Mouse (Mus musculus) bone marrow, adult 2 months (tissue): ENCODE data around the gene Meis2. TPM values are rescaled to one million over a fixed set of nuclear protein-coding genes. Genes with fewer than 3 reads are reported as not detected.

Experiments
- H3K27ac ChIP-seq: fragments of 200-500 bp; 2 replicates; pipeline ENCODE4 v1.5.1; 2012; ENCODE audit warnings: low read depth, mild to moderate bottlenecking, control low read depth, inconsistent platforms, low read length; ENCODE audit not compliant: control insufficient read depth, poor library complexity, insufficient read depth
- H3K4me1 ChIP-seq: fragments of 200-500 bp; 2 replicates; pipeline ENCODE4 v1.6.1; 2011; ENCODE audit warnings: low read length; ENCODE audit not compliant: control insufficient read depth, insufficient read depth
- H3K4me3 ChIP-seq: fragments of 200-500 bp; replicated peaks from 2 replicates; pipeline ENCODE3; 2011; ENCODE audit warnings: mild to moderate bottlenecking, low read depth, low read length, control low read depth; ENCODE audit not compliant: control insufficient read depth
- CTCF ChIP-seq: fragments of 200-500 bp; IDR thresholded peaks from 2 replicates; pipeline ENCODE4 v1.5.1; 2011; ENCODE audit warnings: low read length, control low read depth; ENCODE audit not compliant: control insufficient read depth, insufficient read depth
- POLR2A ChIP-seq: fragments of 200-500 bp; IDR thresholded peaks from 2 replicates; pipeline ENCODE4 v1.6.1; 2011; ENCODE audit warnings: low read depth, mild to moderate bottlenecking, control low read depth, low read length, borderline replicate concordance; ENCODE audit not compliant: control insufficient read depth
- WGBS: fragments of 180-500 bp; shearing (Covaris S2); methylation state at CpG from one replicate; pipeline ENCODE4 v1.1.7; 2018; 5-methylcytosine and 5-hydroxymethylcytosine counted together
- polyA plus RNA-seq: library from polyadenylated mRNA; stranded (reverse); fragments of >200 nt; gene quantifications from 2 replicates; pipeline ENCODE4 v1.2.4, GENCODE M21; 2011; ENCODE audit warnings: low replicate concordance; ENCODE audit not compliant: missing spikeins, insufficient read depth, insufficient read length

Meis2 gene
- polyA plus RNA-seq, 1 experiment, result 7.9 TPM

GRCm38 (mm10) chr2:116066057-116066941 lies 660 bp upstream of the Meis2 start:
- Histone ChIP-seq H3K4me1 (no peaks in the 10 kb centered on the region), H3K27ac (no peak overlapping the region), H3K4me3 (no peak overlapping the region)
- no peak for TF ChIP-seq CTCF
- no peak for TF ChIP-seq POLR2A
- WGBS, result 2% methylated on average over 36 of the region's 36 CpGs

- H3K4me3 ChIP-seq, result no peak overlapping the region
- H3K27ac ChIP-seq, result no peak overlapping the region
- 3% methylated on average over 10 of the region's 10 CpGs for WGBS
- no peaks in the 10 kb centered on the region for H3K4me1 ChIP-seq
- TF ChIP-seq CTCF, result no peak
- TF ChIP-seq POLR2A, result no peak
Measured at GRCm38 (mm10) chr2:116065057-116065456, 582 bp downstream of the Meis2 start.

- TF ChIP-seq POLR2A (no peak), CTCF (no peak)
- H3K4me1 ChIP-seq, result no peaks in the 10 kb centered on the region
- WGBS, result 4% methylated on average over 20 of the region's 20 CpGs
- no peak overlapping the region for H3K27ac ChIP-seq
- no peak overlapping the region for H3K4me3 ChIP-seq
Measured at GRCm38 (mm10) chr2:116064521-116064920, 1.1 kb downstream of the Meis2 start.

- Histone ChIP-seq H3K4me3 (no peak overlapping the region), H3K27ac (no peak overlapping the region), H3K4me1 (no peaks in the 10 kb centered on the region)
- 1% methylated on average over 37 of the region's 37 CpGs for WGBS
- TF ChIP-seq CTCF (no peak), POLR2A (no peak)
Measured at GRCm38 (mm10) chr2:116063819-116064293, 1.8 kb downstream of the Meis2 start.

- no peak overlapping the region for H3K4me3 ChIP-seq
- TF ChIP-seq POLR2A, result no peak
- TF ChIP-seq CTCF, result no peak
- no peak overlapping the region for H3K27ac ChIP-seq
- WGBS, result 4% methylated on average over 36 of the region's 36 CpGs
- no peaks in the 10 kb centered on the region for H3K4me1 ChIP-seq
Measured at GRCm38 (mm10) chr2:116062761-116063441, 2.7 kb downstream of the Meis2 start.

GRCm38 (mm10) chr2:116062251-116062651 lies 3.4 kb downstream of the Meis2 start:
- no peaks in the 10 kb centered on the region for H3K4me1 ChIP-seq
- no peak for TF ChIP-seq POLR2A
- TF ChIP-seq CTCF, result no peak
- H3K27ac ChIP-seq, result no peak overlapping the region
- WGBS, result 3% methylated on average over 20 of the region's 20 CpGs
- H3K4me3 ChIP-seq, result no peak overlapping the region

GRCm38 (mm10) chr2:116061401-116062021 lies 4.1 kb downstream of the Meis2 start:
- H3K4me3 ChIP-seq, result no peak overlapping the region
- H3K27ac ChIP-seq, result no peak overlapping the region
- WGBS, result 3% methylated on average over 30 of the region's 30 CpGs
- TF ChIP-seq POLR2A, result no peak
- no peak for TF ChIP-seq CTCF
- H3K4me1 ChIP-seq, result no peaks in the 10 kb centered on the region

- 13% methylated on average over 21 of the region's 21 CpGs for whole genome bisulfite sequencing
- H3K27ac ChIP-seq, result no peak overlapping the region; the same call in 1 of the 2 replicates
- H3K4me3 ChIP-seq, result no peak overlapping the region
- TF ChIP-seq CTCF, result no peak
- no peak for TF ChIP-seq POLR2A
- H3K4me1 ChIP-seq, result no peaks in the 10 kb centered on the region
Measured at GRCm38 (mm10) chr2:116060701-116061400, 4.8 kb downstream of the Meis2 start.
